Comparison of ENCODE assay signal across 18 mouse cellular contexts in genomic region chr12:12825842-12826241, GRCm38 (mm10).
DNase-seq lines count a peak whose midpoint lies in the region; ATAC-seq and TF ChIP-seq lines count a peak whose summit lies in the region.
"Had no signal": no experiment of that assay in that cellular context is flagged by ENCODE, and none has a peak within 500 bp of the region (broad histone marks: within the 10 kb centered on the region; RNA-seq: fewer than 3 reads in every experiment).

No protein-coding gene starts in this region.

- DNase-seq in forebrain, postnatal 0 days, result peak; percentile 31
- peak; percentile 38 to 41 for DNase-seq in right cerebral cortex, postnatal 10 days (ENCODE audit: low spot score in 2 of 2)
- DNase-seq in right cerebral cortex, adult 2 months (ENCODE audit: low spot score in 2 of 2), result no peak
- DNase-seq in layer of hippocampus, adult 11-12 months (ENCODE audit: low spot score), result peak; percentile 73
- DNase-seq in layer of hippocampus, postnatal 36 days, result peak; percentile 65 to 74
- DNase-seq in ovary, postnatal 10 days (ENCODE audit: low spot score), result no peak
- DNase-seq: adrenal gland, adult 2 months; gastrocnemius, postnatal 36 days; kidney, adult 9 months; lung, adult 18-20 months; lung, postnatal 36 days had no signal

- ATAC-seq in forebrain, postnatal 0 days, result no peak
- no peak for ATAC-seq in forebrain, embryonic 13.5 days
- no peak for ATAC-seq in liver, embryonic 12.5 days

- WGBS in forebrain, postnatal 0 days, result 66% methylated on average over 5 of the region's 5 CpGs
- WGBS in forebrain, embryonic 13.5 days, result 88% methylated on average over 5 of the region's 5 CpGs
- WGBS in liver, embryonic 12.5 days (ENCODE audit: insufficient replicate concordance), result 82% methylated on average over 5 of the region's 5 CpGs

- no peak overlapping the region for H3K27ac ChIP-seq in forebrain, postnatal 0 days (ENCODE audit: low read depth, low read length)
- no peak overlapping the region for H3K27ac ChIP-seq in forebrain, embryonic 13.5 days
- no peak overlapping the region for H3K27ac ChIP-seq in liver, embryonic 12.5 days
- H3K27ac ChIP-seq: heart, embryonic 10.5 days; left cerebral cortex, adult 2 months; limb, embryonic 15.5 days; midbrain, embryonic 10.5 days had no signal

- no peaks in the 10 kb centered on the region for H3K4me1 ChIP-seq in forebrain, postnatal 0 days (ENCODE audit: insufficient read depth)
- peaks cover 15% of the 10 kb centered on the region for H3K4me1 ChIP-seq in forebrain, embryonic 13.5 days
- no peaks in the 10 kb centered on the region for H3K4me1 ChIP-seq in liver, embryonic 12.5 days
- H3K4me1 ChIP-seq: limb, embryonic 15.5 days had no signal

- H3K4me2 ChIP-seq in forebrain, postnatal 0 days (ENCODE audit: low read depth), result no peak overlapping the region
- no peak overlapping the region for H3K4me2 ChIP-seq in forebrain, embryonic 13.5 days
- no peak overlapping the region for H3K4me2 ChIP-seq in liver, embryonic 12.5 days
- H3K4me2 ChIP-seq: limb, embryonic 15.5 days had no signal

- H3K9me3 ChIP-seq in forebrain, postnatal 0 days (ENCODE audit: low read length), result no peaks in the 10 kb centered on the region
- H3K9me3 ChIP-seq in forebrain, embryonic 13.5 days (replicated peaks), result no peaks in the 10 kb centered on the region
- H3K9me3 ChIP-seq in liver, embryonic 12.5 days (replicated peaks), result no peaks in the 10 kb centered on the region
- H3K9me3 ChIP-seq: heart, embryonic 10.5 days; limb, embryonic 15.5 days; midbrain, embryonic 10.5 days had no signal

- TF ChIP-seq CTCF in forebrain, postnatal 0 days (IDR thresholded peaks at IDR 0.05; ENCODE audit: low read depth), result no peak

- H3K36me3 ChIP-seq in forebrain, postnatal 0 days (ENCODE audit: insufficient read depth), result no peaks in the 10 kb centered on the region
- no peaks in the 10 kb centered on the region for H3K36me3 ChIP-seq in forebrain, embryonic 13.5 days (ENCODE audit: poor library complexity, severe bottlenecking)
- H3K36me3 ChIP-seq in liver, embryonic 12.5 days, result no peaks in the 10 kb centered on the region
- H3K36me3 ChIP-seq: G1E; heart, embryonic 10.5 days; limb, embryonic 15.5 days; midbrain, embryonic 10.5 days had no signal

- H3K4me3 ChIP-seq in forebrain, postnatal 0 days (ENCODE audit: low read depth, low read length), result no peak overlapping the region
- H3K4me3 ChIP-seq in forebrain, embryonic 13.5 days, result no peak overlapping the region
- H3K4me3 ChIP-seq in liver, embryonic 12.5 days, result no peak overlapping the region
- H3K4me3 ChIP-seq: heart, embryonic 10.5 days; left cerebral cortex, adult 2 months; limb, embryonic 15.5 days; midbrain, embryonic 10.5 days had no signal

- no peak overlapping the region for H3K9ac ChIP-seq in forebrain, postnatal 0 days
- H3K9ac ChIP-seq in forebrain, embryonic 13.5 days, result no peak overlapping the region
- H3K9ac ChIP-seq in liver, embryonic 12.5 days, result no peak overlapping the region
- H3K9ac ChIP-seq: limb, embryonic 15.5 days had no signal

- no peaks in the 10 kb centered on the region for H3K27me3 ChIP-seq in forebrain, postnatal 0 days (ENCODE audit: insufficient read depth, low read length)
- H3K27me3 ChIP-seq in forebrain, embryonic 13.5 days, result no peaks in the 10 kb centered on the region
- H3K27me3 ChIP-seq in liver, embryonic 12.5 days (replicated peaks), result no peaks in the 10 kb centered on the region
- H3K27me3 ChIP-seq: limb, embryonic 15.5 days had no signal

Comparison
In these comparisons a context has a peak if more than half of its experiments do, and no peak if none do; other contexts are left out.
1. DNase-seq: peak in forebrain, postnatal 0 days (single experiment), right cerebral cortex, postnatal 10 days (2 of 2), layer of hippocampus, adult 11-12 months (single experiment) and layer of hippocampus, postnatal 36 days (2 of 2); none in right cerebral cortex, adult 2 months (0 of 2) and ovary, postnatal 10 days (single experiment).